Mouse (Mus musculus) liver, adult 2 months (tissue): ENCODE data around the gene Sult2a8.

Experiments
- CTCF ChIP-seq: fragments of 200-500 bp; IDR thresholded peaks from 2 replicates; pipeline ENCODE4 v1.5.1; 2011; ENCODE audit warnings: low read depth, low read length, control low read depth
- POLR2A ChIP-seq: fragments of 200-500 bp; IDR thresholded peaks from 2 replicates; pipeline ENCODE4 v1.6.1; 2011; ENCODE audit warnings: low read length, control low read depth; ENCODE audit not compliant: insufficient read depth; ENCODE audit errors: extremely low read depth

- TF ChIP-seq CTCF (no peak), POLR2A (no peak)
Measured at GRCm38 (mm10) chr7:14446534-14446933, at the start of gene Sult2a8.
